Mouse (Mus musculus) fat pad, adult 2 months (tissue): ENCODE results near the gene Fgf22.

ENCODE experiments used
- DNase-seq: peaks from one replicate; pipeline ENCODE4 v3.0.0-alpha.2; 2011; ENCODE audit warnings: low read depth, low spot score; ENCODE audit errors: extremely low read depth

The Fgf22 gene

DNA sequence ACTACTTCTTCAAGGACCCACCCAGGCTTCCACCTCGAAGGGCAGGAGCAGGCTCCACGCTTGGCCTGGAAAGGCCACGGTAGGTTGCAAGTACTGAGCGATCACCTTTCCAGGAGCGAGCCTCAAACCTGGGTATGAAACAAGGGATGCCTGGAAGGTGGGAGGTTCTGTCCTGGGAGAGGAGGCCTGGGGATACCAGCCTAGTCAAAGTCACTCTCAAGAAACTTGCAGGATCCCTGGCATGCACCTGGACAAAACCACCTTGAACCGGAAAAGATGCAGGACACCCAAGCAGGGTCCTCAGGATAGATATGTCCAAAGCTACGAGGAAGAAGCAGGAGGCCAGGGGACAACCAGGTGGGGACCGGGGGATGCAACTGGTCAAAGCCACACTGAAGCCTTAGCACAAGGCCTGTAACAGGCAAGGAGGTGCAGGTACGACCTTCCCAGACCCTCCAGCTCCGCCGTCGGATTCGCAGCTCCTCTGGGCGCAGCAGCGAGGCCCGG is 11.2 kb downstream of the Fgf22 start:
- no peak for DNase-seq

- DNase-seq, result peak; percentile 89
Measured at GRCm38 (mm10) chr10:79766508-79767325, 11.8 kb downstream of the Fgf22 start, which contains the start of gene Rnf126. Rnf126 (minus strand) TSS chr10:79766952.

GRCm38 (mm10) chr10:79767372-79768244 is 12.7 kb downstream of the Fgf22 start:
- DNase-seq, result peak; percentile 37

DNA sequence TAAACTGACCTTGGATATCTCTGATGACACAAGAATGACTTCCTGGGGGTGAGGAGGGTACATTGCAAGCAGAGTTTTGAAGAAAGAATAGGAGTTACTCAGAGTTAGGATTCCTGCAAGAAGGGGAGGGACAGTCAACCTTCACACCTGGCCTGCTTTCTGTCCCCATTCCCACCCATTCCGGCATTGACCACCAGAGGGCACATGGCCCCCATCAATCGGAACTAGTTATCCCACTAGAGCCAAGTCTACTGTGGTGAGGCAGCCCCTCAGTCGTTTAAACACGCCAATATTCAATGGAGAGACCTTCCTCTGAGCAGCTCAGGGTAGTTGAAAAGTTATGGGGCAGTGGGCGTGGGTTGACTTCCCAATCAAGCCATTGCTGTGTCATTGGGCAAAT is 13.5 kb downstream of the Fgf22 start:
- no peak for DNase-seq

- no peak for DNase-seq
Measured at GRCm38 (mm10) chr10:79769329-79769728, 14.5 kb downstream of the Fgf22 start.

DNA sequence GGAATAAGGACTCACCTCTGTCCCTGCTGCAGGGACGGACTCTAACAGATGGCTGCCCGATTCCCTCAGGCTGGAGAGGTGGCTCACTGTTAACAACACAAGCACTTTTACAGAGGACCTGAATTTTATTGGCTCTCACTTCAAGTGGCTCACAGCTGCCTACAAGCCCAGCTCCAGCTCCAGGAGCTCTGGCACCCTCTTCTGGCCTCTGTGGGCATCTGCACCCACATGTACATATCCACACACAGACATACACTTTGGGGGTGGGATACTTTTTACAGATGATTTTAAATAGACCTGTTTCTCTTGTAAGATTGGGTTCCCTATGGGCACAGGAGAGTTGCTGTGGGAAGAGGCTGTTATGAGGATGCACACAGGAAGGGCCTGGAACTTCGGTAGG is 17.4 kb downstream of the Fgf22 start:
- no peak for DNase-seq

- DNase-seq, result no peak
Measured at GRCm38 (mm10) chr10:79773208-79773607, 18.3 kb downstream of the Fgf22 start.

DNA sequence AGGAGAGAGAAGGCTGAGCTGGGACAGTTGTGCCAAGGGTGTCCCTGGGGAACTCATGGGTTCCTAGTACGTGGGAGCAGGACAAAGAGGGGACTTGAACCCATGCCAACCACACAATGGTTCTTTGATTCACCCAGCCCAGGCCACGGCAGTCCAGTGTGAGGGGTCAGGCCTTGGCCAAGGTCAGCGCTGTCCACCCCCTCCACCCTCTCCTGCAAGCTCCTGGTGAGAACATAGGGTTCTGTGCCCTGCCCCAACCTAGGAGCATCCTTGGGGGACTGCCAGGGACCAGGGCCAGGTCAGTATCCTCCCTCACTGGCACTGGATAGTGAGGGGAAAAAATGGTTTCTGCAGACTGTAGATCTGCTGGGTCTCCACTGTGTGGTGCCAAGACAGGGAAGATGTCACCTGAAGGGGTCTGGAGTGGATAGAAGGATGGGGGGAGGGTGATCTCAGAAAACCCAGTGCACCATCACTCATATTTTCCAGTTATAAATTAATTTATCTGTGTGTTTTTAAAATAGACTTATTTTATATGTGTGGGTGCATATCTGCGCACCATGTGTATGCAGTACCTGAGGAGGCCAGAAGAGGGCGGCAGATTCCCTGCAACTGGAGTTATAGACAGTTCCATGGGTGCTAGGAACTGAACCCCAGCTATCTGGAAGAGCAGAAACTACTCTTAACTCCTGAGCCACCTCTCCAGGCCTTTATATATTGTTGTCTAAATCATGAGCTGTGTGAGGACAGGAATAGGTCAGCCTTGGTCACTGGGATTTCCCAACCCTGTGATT is 19.8 kb downstream of the Fgf22 start:
- no peak for DNase-seq

DNA sequence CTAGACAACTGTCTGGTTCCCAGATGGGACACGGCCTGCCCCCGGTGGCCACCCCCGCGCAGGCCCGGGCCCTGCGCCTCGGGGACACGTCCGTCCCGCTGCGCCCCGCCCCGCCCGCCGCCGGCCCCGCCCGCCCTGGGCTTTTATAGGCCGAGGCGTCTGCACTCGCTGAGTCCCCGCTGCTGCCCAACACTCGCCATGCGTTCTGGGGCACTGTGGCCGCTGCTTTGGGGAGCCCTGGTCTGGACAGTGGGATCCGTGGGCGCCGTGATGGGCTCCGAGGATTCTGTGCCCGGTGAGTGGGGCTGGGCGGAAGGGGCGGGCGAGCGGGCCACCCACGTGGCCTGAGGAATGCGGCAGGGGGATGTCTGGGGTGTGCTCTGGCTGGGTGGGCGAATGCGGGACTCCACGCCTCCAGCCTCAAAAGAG is 22.2 kb downstream of the Fgf22 start, which contains the start of gene Fstl3:
TSS of gene Fstl3 (plus strand) at position 170 of the 429 bp plus-strand sequence.
- no peak for DNase-seq

GRCm38 (mm10) chr10:79778006-79778405 is 23.1 kb downstream of the Fgf22 start:
- DNase-seq, result no peak

DNA sequence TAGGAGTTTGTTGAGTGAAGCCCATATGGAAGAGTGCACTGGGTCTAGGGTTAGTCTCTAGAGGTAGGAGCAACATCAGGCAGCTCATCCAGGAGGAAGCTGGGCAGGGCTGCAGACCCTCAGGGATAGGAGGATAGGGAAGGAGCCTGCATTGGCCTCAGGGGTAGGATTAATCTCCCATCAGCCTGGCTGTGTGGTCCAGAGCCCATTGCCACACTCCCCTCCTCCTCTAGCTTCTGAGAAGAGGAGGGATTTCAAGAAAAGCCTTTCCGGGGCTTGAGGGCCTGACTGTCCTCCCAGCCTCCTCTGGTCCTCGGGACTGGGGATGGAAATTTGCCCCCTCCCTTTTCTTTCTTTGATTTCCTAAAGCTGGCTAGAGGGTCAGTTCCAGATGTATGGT is 24.3 kb downstream of the Fgf22 start:
- no peak for DNase-seq

DNA sequence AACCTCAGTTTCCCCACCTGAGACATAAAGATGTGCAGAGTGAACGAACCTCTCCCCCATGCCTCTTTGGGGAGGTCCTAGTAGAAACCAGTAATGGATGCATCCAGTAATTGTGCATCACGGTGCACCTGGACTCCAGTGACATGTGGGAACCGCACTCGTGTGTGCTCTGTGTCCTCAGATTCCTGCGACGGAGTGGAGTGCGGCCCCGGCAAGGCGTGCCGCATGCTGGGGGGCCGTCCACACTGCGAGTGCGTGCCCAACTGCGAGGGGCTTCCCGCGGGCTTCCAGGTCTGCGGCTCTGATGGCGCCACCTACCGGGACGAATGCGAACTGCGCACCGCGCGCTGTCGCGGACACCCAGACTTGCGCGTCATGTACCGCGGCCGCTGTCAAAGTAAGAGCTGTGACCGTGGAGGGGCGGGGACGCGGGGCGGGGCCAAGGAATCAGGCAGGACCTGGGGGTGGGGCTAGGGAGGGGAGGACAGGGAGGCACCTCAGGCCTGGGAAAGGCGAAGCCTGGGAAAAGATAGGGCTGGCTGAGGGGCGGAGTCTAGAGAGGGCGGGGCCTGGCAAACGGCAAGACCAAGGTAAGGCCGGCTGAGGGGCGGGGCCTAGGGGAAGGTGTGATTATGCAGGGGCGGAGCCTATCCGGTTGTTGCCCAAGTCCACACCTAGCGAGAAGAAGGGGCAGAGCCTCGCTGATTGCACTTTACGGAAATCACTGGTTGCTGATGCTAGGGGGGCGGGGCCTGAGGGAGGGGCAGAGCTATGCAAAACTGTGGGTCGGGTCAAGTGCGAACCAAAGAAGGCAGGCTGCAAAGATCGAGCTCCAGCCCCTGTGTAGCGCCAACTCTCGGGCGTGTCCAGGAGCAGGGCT is 25.1 kb downstream of the Fgf22 start:
- peak; percentile 93 for DNase-seq

DNA sequence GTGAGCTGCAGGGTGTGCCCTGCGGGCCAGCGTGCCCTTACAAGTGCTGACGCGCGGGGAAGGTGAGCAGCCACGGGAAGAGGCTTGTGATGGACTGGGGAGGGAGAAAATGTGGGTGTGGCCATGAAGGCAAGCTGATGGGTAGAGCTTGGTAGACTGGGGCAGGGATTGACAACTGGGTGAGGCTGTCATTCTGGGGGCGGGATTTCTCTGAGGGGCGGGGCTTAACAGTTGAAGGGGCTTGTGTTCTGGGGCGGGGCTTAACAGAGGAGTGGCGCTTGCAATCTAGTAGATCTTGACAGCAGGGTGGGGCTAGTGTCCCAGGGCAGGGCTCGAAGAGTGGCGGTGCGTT is 25.8 kb downstream of the Fgf22 start:
- DNase-seq, result no peak

- no peak for DNase-seq
Measured at GRCm38 (mm10) chr10:79781139-79781538, 26.3 kb downstream of the Fgf22 start.

DNA sequence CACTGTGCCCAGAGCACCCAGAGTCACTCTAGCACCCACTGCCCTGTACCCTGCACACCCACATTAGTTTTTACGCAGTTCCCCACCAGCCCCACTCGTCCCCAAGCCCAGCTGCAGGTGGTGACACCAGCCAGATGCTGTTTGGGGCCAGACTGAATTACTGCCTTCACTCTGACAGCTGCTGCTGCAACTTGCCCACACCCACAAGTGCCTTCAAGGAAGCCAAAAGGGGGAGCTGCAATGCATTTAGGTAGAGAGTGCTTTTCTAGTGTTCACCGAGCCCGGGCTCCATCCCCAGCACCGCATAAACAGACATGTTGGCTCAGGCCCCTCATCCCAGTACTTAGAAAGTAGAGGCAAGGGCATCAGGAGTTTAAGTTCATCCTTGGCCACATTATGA is 27.1 kb downstream of the Fgf22 start:
- DNase-seq, result no peak

DNA sequence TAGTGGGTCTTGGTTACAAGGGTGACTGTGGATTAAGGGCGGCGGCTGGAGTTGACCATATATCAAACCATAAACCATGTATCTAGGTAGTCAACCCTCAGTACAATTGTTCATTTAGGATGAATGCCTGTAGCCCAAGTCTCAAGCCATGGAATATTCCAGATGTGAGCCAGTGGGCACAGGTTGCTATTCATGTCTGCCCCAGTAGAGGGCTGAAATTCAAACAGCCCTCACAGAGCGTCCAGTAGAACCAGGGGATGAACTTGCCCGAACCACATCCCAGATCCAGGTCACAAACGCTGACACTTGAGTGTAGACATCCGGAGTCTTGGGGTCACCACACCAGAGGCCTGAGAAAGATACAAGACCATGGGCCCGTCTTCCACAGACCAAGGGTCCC is 28.2 kb downstream of the Fgf22 start:
- DNase-seq, result no peak

DNA sequence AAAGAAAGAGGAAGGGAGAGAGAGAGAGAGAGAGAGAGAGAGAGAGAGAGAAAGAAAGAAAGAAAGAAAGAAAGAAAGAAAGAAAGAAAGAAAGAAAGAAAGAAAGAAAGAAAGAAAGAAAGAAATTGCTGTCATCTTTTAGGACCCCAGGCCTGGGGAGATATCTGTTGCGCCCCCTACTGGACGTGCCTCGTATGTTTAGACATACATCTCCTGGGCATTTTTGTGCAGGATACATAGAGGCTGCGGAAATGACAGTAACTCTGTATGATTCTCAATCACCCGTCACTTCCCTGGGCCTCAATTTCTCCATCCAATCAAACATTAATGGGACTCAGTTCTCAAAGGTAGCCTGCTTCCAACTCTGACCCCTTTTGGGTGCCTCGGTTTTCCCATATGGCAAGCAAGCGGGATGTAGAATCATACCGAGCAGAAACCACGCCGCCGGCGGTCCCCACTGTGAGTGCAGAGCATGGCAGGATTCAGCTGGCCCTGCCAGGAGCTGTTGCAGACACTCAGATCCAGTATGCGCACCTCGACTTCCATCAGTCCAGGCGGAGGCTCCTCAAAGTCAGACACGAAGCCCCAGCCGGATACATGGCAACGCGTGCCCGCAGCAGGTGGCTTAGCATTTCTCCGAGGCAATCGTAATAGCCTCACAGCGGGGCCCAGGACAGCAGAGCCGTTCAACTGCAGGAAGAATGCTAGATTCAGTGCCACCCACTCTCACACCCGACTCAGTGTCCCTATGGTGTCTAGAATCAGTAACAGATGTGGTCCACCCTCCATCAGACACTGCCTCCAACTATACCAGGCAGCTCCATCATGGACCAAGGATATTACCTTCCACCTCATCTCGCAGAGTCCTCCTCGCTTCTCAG is 29.3 kb downstream of the Fgf22 start:
- no peak for DNase-seq

DNA sequence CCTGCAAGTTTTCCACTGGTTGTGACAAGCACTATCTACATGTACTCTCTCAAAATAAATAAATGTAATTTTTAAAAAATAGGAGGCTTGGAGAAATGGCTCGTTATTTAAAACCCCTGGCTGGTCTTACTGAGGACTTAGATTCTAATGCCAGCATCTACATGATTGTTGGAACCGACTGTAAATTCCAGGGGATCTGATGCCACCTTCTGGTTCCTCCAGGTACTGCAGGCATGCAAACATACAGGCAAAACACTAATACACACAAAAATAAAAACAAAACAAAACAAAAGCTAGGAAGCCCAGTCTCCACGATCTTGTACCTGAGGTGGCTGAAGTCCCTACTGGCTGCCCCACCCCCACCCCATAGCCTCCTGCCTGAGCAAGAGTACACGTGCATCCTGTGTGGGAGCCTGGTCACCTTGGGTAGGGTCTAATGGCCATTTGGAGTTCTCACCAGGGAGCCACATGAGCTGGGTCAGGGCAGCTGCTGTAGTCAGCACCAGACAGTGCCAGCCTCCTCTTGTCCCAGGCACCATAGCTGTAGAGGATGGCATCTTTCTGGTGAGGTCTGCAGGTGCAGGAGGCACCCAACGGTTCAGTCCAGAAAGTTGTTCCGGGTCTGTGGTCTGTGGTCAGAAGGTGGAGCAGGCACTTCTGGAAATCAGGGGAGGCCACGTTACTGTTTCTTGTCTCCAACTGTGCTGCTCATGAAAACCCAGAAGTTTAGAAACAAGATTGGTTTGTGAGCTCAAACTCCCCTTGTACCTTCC is 33.7 kb downstream of the Fgf22 start:
- DNase-seq, result no peak
